Mouse (Mus musculus) kidney, adult 2 months (tissue): ENCODE data around the gene Rab30.

Source experiments
- CTCF ChIP-seq: fragments of 200-500 bp; conservative IDR thresholded peaks from 2 replicates; pipeline ENCODE4 v1.5.1; 2011; ENCODE audit warnings: low read depth, mild to moderate bottlenecking, control low read depth, low read length, moderate library complexity, mixed read lengths; ENCODE audit not compliant: insufficient read depth, insufficient read length
- POLR2A ChIP-seq: fragments of 200-500 bp; IDR thresholded peaks from one replicate; pipeline ENCODE4 v1.6.1; 2011; ENCODE audit warnings: low read depth, low read length, control low read depth

- TF ChIP-seq CTCF (no peak), POLR2A (no peak)
Observed at GRCm38 (mm10) chr7:92878575-92879285, 137.3 kb downstream of the Rab30 start.
